14 mouse cellular contexts compared by ENCODE assay signal in the genomic region with DNA sequence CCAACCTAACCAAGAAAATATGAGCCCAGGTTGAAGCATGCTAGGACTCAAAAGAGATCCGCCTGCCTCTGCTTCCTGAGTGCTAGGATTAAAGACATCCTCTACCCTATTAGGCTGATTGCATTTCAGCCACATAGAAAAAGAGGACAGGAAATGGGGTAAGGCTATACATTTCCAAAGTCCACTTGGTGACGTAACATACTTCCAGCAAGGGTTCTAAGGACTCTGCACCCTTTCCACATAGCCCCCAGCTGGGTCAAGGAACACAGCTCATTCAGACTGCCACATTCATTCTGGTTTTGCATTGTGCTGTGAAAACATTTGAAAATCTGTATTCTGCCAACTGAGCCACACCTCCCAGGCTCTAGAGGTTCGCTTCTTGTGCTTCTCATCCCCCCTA.
"Had no signal": no experiment of that assay in that cellular context is flagged by ENCODE, and none has a peak within 500 bp of the region (broad histone marks: within the 10 kb centered on the region; RNA-seq: fewer than 3 reads in every experiment).

No protein-coding gene starts in this region.

- DNase-seq: lung, adult 18-20 months; lung, embryonic 14.5 days; lung, postnatal 10 days; lung, postnatal 4 days; midbrain, embryonic 14.5 days; retina, postnatal 1 day; right cerebral cortex, adult 18-20 months; right cerebral cortex, postnatal 25 days; right cerebral cortex, postnatal 4 days; spleen, adult 18-20 months; thymus, adult 18-20 months; thymus, postnatal 14 days; thymus, postnatal 36 days had no signal

- ATAC-seq: midbrain, embryonic 16.5 days had no signal
